Mouse (Mus musculus): ENCODE data around the gene Rbsn.

Rbsn gene

DNA sequence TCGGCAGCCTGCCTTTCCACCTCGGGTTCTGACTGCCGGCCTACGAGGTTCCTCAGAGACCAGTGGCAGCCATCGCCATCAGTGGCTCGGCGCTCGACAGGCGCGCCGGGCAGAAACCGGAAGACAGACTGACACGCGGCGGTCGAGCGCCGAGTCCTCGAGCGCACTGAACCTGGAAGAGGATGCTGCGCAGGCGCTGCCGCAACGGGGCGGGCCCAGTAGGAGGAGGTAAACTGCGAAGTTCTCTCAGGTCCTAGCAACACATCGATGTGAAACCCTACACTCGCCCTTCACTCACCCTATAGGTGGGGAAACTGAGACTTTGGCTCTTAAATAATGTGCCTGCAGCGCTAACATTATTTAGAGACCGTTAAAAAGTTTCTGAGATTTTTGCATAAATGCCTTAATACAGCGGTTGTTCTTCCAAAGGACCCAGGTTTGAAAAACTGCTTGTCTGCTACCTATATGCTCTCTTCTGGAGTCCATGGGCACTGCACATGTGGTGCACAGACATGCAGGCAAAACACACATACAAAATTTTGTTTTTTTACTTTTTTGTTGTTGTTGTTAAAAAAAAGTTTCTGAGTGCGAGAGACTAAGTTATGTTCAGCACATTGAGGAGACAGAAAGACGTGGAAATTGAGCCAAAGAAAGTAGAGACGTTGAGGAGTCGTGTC lies at the start of gene Rbsn:
TSS of gene Rbsn (minus strand) at position 153 of the 677 bp plus-strand sequence.
- peak; percentile 98 for DNase-seq (ENCODE audit: low read depth, low spot score)

DNA sequence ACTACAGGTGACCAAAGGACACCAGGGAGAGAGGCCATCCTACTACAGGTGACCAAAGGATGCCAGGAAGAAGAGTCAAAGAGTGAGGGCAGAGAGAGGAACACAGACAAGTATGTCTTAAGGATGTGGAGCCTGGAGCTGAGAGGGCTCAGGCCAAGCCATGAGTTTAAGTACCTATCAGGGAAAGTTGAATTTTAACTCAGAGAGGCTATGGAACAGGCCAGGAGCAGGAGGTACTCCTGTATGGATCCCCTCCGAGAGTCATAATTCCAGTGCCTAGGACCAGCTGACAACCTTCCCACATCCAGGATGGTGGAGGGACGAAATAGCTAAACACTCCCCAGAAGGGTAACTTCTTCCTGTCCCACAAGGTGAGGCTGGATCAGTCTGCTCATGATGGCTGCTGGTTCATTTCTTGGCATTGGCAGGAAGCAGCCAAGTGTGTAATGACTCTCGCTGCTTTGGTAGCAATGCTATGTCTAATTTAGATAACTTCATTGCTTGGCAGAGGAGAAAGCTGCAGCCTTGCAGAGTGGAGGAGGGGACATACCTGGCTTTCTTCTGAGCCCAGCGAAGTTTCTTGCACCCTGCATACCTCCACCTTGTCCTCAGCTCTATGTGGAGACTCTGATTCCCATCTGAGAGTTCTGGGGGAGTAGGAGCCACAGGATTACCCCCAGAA lies 46.6 kb upstream of the Rbsn start:
- no peak for DNase-seq (ENCODE audit: low read depth, low spot score)

DNA sequence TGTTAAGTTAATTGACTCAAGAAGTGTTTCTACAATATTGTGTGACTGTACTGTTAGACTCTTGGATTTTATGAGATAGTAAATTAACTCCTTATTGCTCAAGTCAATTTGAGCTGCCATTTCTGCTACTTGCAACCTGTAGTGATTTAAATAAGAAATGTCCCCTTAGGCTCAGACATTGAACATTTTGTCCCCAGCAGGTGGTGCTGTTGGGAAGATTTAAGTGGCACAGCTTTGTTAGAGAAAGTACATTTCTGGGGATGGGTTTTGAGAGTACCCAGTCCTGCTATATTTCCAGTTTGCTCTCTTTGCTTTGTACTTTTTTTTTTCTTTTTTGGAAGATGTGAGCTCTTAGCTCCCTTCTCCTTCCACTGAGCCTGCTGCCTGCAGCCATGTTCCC lies 40.6 kb upstream of the Rbsn start:
- no peak for DNase-seq (ENCODE audit: low read depth, low spot score)

DNA sequence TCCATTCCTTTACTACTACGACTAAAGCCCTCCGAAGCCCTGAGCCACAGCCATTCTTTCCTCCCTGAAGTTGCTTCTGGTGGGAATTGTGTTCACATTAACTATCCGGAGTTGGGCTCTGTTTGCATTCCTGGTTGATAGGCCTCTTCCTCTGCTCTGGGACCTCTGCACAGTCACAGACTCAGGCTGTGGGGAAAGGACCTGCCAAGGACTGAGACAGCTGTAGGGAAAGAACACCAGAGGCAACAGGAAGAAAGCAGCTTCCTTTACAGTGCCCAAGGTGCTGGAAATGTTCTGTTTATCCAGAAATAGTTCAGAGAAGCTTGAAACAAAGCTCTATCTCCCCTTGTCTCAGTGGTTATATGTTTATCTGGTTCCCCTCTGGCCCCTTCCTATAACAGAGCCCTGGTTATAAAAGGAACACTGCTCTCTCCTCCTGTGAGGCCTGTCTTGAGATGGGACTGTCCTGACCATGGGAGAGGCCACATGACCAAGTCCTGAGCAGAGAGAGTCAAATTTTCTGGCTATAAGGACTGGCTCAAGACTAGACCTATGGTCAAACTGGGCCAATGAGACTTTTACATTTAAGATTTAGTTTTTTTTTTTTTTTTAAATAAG lies 38.6 kb upstream of the Rbsn start:
- no peak for DNase-seq (ENCODE audit: low read depth, low spot score)

DNA sequence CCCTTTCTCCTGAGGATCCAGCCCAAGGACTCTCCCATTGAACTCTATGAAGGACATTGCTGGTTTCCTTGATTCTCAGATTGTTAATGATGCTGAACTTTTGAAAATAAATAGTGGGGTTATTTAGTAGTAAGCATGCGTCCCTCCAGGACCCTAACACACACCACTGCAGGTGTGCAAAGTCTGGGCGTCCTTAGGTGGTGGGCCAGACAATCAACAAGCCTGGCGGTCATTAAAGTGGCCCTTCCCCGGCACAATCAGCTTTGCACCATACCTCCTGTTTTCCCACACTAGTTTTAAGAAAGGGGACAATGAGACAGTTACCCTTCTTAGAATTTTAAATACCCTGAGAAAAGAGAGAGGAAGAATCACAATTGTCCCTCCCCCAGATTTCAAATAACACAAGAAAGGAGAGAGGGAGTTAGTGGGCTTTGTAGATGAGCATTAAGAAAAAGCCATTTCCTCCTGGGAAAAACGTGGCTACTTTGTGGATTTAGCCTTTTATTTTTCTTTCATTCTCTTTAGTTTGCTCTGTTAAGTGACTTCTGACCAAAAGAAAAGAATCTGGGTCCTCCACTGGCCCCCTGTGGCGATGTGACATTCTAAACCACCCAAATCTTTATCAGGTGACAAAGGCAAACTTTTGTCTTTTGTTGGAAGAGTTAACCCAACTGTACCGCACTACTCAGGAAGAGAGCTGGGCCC lies 32.6 kb upstream of the Rbsn start:
- DNase-seq (ENCODE audit: low read depth, low spot score): no peak

DNA sequence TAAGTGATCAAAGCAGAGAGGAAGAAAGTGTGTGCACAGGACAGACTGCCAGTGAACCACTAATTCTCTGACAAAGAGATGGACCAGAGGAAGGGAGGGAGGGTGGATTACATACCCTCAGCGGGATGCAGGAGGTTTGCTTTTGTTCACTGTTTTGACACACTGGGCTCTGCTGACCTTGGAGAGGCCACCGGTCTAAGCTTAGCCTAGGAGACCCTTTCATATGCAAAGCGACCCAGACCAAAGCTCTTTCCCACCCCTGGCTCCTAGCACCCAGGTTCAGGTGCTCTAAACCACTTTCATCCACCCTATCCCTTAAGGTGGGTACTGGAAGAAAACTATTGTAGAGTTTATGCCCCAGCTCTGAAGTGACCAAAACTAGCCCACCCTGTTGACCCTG lies 31.6 kb upstream of the Rbsn start:
- DNase-seq (ENCODE audit: low read depth, low spot score): no peak

DNA sequence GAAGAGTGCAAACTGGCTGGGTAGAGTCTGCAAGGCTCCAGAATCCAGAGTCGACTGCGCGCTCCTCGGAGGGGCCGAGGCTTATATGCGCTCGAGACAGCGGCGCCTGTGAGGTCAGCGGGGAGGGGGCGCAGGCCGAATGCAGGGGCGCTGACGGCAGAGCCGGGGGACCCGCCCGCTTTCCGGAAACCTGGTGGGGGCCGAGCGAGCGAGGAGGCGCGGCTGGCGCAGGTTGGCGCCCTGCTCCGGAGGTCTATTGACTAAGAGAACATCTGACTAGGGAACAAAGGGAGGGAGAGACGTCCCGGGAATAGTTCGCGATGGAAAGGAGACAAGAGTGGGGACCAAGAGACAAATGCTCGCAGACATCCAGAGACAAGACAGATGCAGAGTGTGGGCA lies 29.9 kb upstream of the Rbsn start, which contains the start of gene Trh:
TSS of gene Trh (minus strand) at position 60 of the 400 bp plus-strand sequence.
- DNase-seq (ENCODE audit: low read depth, low spot score): no peak

DNA sequence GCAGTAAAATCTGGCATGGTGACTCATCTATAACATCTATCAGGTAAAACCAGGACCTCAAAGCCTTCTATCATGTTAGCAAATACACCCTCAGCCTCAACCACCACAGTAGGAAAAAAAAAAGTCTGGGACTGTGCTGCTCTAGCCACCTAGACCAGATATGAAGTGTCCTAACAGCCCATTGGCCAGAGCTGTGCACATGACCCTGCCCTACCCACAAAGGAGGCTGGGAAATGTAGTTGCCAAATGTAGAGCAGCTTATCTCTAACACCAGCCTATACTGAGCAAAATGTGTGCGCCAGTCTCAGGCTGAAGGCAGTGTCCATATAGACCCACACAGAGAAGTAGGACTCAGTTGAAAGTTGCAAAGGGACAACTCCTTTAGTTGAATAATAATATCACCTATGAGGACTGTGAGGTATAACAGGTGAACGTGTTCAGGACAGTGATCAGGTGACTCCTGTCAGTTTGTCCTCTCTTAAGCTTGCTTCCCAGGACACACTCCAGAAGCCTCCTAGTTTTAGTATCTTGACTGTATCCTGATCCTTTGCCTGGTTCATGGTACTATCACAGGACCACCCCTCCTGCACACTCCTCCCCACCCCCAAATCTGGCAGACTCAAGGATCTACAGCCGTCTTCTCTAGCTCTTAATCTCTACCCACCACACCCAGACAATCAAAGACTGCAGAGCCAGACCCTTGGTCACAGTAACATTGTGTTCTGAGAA lies 26.6 kb upstream of the Rbsn start:
- DNase-seq (ENCODE audit: low read depth, low spot score): peak; percentile 43

DNA sequence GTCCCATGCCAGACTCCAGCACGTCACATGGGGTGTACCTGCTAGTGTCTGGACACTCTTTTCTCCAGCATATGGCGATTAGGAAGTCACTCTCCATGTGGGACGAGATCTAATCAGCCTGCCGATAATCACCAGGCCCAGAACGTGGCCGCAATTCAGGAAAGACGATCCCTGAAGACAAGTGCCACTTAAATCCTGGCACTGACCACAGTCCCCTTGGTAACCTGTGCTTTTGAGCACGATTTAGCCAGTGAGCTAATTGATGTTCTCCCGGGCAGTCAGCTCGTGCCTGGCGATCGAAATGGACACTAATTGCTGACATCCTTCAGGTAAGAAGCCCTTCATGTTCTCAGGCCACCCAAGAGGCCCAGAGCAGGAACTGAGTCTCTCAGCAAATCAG lies 20.3 kb upstream of the Rbsn start:
- no peak for DNase-seq (ENCODE audit: low read depth, low spot score)

DNA sequence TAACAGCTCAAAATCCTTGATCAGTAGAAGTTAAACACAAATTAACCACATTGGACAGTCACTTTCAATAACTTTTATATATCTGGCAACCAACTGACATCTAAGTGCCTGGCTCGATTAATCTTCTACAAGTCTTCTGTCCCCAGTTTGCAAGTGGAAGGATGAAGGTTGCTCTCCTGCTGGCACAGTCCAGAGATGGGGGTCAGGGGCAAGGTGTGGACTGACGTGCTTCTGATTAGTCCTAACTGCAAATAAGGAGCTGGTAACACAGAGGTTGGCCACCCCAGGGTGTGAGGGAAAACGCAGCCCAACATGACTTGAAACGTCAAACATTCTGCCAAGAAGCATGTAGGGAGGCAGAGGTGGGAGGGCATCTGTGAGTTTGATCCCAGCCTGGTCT lies 17.0 kb upstream of the Rbsn start:
- DNase-seq (ENCODE audit: low read depth, low spot score): no peak

DNA sequence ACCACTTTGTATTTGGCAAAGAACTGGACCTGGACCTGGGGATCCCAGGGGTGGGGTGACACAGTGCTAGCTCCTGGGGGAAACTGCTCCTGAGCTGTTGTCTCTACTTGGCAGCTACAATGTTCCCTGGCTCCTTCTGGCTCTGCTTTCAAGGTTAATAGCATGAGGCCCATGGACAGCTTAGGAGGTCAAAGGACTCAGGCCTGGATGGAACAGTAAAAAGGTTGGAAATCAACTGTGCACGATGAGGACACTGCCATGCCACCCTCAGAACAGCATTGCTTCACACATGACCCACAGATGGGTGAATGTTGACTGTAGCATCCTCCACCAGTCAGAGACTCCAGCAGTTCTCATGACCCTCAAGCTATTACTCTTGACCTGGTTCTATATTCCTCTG lies 16.6 kb upstream of the Rbsn start:
- no peak for DNase-seq (ENCODE audit: low read depth, low spot score)

DNA sequence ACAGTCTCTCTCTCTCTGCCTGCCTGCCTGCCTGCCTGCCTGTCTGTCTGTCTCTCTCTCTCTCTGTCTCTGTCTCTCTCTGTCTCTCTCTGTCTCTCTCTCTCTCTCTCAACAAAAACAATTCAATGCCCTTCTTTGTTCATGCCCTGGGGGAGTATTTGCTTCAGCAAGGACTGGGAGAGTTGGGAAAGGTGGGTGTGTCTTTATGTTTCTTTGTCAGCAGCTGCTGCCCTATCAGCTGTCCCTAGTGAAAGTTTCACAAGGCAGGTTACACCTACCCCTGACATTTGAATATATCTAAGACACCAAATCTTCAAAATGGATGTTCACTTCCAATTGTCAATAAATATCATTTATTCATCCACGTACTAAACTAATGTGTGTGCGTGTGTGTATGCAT lies 14.9 kb upstream of the Rbsn start:
- DNase-seq (ENCODE audit: low read depth, low spot score): no peak

DNA sequence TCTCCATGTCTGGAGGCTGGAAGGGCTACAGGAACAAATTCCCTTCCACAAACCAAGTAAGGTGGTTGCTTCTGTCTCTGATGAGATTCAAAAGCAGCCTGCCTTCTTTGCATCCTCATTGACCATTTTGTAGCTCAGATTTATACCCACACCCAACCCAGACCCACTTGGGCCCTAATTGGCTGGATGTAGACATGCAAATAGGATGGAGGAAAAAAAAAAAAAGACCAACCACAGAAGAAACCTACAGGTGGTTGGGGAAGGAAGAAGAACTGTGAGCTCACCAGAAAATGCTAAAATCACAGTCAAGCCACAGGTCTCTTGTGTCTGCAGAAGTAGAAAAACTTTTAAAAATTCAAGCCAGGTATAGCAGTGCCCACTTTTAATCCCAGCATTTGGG lies 14.4 kb upstream of the Rbsn start:
- DNase-seq (ENCODE audit: low read depth, low spot score): no peak

DNA sequence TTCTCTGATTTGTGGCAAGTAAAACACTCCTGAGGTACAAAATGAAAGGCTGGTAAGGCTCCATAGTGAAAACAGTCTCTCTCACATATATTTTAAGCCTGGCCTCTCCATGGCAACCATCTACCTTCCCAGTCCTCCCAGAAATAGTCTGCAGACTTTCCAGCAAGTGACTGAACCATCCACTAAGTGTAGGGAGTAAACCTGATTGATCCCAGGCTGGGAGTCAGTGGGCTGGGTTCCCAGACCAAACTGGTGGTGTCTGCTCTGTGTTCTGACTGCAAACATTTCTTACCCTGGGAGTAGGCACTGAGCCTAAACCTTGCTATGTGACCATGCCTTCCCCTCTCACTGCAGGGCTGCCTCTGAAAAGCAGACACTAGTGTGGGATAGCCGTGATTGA lies 10.3 kb upstream of the Rbsn start:
- no peak for DNase-seq (ENCODE audit: low read depth, low spot score)

DNA sequence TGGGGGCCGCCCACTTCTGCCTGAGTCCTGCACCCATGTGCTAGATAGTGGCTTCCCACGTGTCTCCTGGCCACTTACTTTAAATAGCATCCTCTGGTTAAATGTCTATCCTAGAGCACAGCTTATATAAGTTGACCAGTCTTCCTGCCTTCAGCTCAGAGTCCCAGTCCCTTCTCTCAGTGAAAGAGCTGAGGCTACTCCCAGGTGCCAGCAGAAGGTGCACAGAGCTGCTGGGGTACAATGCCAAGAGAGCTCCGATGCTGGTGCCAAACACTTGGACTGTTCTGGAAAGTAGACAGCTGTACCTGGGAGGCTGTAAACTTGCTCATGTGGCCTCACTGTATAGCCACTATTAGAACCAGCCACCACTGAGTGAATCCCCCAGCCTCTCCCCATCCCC lies 7.3 kb upstream of the Rbsn start:
- no peak for DNase-seq (ENCODE audit: low read depth, low spot score)

DNA sequence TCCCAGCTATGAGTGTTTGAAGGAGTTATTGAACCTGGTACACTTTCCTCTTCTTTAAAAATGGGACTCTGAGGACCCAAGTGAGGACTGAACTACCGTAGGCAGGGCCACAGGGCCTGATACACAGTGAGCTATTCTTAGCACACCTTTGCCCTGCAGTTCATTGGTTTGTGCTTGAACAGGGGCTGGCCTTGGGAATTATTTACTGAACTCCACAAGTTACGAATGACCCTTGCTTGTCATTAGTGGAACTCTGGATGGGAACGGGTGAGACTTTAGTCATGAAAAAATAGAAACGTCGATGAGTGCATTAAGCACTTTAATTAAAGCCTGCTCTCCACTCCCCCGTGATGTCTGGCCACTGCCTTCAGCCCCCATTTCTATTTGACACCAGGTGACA lies 6.9 kb upstream of the Rbsn start:
- DNase-seq (ENCODE audit: low read depth, low spot score): no peak

DNA sequence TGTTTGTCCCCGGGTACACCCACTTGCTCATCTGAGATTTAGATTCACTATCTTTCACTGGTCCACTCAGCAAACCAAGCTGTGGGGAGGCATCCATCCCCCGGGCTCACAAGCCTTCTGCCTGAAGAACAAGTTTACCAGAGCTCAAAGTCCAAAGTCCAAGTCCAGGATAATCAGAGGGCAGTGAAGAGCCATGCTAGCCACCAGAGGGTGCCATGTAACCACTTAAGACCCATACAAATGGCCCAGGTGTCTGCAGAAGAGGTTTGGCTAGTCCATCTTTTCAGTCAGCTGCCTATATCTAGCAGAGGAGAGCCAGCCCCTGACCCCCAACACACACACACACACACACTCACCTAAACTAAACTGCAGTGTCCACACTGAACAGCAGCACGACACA lies 4.7 kb upstream of the Rbsn start:
- DNase-seq (ENCODE audit: low read depth, low spot score): peak; percentile 40

DNA sequence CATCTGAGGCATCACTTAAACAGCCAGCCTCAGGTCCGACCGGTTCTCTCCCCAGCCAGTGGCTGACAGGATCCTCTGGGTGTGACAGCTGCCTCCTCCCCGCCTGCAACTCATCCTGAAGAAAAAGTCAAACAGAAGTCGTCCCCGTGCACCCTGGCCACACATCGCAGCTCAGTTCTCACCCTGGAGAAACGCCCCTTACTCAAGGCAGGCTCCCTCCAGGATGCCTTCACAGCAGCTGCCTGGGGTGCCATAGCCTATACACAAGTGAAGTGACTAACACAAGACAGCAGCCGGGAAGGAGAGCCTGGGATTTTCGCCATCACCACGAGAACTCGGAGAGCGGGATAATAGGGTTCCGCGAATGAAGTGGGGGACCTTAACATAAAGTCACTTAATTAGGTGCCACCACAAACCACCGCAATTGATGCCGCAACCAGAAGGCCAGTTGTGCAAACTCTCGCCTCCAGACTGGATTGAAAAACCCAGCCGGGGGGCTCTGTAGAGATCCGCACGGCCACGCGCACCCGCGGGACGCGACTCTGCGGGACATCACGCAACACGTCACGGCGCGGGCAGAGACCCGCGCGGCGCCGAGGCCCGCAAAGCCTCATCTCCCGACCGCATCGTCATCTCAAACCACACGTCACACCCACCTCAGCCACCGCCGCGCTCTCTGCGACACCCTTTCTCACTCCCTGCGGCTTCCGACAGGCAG lies 511 bp downstream of the Rbsn start:
- DNase-seq (ENCODE audit: low read depth, low spot score): peak; percentile 38

DNA sequence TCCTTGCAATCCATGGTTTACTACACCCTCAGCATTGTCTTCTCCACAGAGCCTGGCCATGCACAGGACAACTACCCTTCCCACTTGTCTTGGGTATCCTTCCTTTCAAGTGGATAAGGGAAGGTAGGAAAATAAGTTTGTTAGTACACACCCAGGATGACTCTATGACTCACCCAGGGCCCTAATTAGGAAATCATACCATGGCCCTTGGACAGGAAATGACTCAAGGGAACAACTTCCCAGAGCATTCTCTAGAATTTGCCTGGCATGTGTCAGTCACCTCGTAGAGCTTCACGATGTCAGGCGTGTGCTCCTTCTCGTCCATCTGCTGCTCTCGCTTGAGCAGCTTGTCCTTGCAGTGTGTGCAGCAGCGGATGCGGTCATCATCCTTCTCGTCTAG lies 15.3 kb downstream of the Rbsn start:
- DNase-seq (ENCODE audit: low read depth, low spot score): no peak

DNA sequence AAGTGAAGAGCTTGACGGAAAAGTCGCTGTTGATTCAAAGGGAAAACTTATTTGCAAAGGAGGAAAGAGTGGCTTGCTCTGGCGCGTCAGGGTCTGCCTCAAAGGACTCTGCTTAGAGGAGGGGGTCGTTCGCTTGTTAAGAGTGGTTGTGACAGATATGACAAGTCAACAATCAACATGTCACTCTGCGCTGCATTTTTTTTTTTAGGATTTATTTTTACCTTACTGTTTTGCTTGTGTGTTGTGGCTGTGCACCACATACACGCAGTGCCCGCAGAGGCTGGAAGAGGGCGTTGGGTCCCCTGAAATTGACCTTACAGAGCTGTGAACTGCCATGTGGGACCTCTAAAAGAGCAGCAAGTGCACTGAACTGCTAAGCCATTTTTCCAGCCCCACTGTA lies 30.5 kb downstream of the Rbsn start:
- DNase-seq (ENCODE audit: low read depth, low spot score): peak; percentile 33

DNA sequence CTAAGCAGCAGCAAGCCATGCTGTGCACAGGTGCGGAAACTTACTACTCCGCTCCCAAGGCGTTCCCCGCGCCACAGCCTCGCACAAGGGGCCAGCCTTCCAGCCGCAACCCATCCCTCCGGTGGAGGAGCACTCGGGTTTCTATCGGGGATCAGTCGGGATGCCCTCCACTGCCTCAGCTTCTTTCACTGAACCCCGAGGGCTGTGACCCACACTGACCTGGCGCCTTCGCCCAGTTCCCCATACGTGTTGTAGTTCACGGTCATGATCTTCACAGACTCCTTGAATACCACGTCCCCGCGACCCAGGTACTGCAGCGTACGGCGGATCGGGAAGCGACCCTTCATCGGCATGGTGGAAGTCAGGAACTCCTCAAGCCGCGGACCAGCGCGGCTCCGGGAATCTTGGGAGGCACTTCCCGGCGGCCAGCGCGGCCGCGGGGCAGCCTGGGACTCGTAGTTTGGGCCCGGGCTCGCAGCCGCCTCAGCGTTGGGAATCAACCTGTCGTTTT lies 31.0 kb downstream of the Rbsn start, which contains the start of gene Mrps25:
TSS of gene Mrps25 (minus strand) at position 413 of the 511 bp plus-strand sequence.
- DNase-seq (ENCODE audit: low read depth, low spot score): peak; percentile 61
